Mouse (Mus musculus) kidney, postnatal 4 days (tissue): ENCODE measurements around the gene Gm5737.

ENCODE experiments used
- DNase-seq, 2 experiments: peaks; one replicate each; pipeline ENCODE4 v3.0.0; 2021; ENCODE audit warnings: mixed read lengths in 2 of 2

The Gm5737 gene

GRCm38 (mm10) chr7:120843037-120843621, 31.0 kb downstream of the Gm5737 start:
- DNase-seq, result peak; percentile 83 to 89

DNA sequence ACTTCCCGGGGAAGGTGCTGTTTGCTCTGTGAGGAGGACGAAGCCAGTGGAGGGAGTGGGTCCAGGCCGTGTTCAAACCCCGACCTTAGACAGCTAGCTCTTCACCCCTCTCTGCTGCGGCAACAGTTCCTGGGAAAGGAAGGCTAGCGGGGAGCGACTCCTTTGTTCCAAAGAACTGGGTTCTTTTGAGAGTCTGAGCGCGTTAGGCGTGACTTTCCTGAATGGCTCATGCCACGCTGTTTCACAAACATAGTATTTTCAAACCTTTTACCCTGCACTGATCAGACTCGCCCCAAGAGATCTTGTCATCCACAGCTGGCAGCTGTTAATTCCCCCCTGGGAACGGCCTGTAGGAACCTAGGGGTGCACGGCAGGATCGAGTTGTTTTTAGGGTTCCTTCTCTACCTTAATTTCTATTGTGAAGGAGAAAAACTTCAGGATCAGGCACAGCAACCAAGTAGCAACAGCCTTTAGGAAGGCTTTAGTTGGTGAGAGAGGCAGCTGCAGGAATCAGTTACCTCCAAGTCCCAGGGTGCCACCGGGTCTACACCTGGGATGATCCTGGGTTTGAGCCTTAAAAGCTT, 31.8 kb downstream of the Gm5737 start:
- peak; percentile 26 to 31 for DNase-seq

GRCm38 (mm10) chr7:120844689-120845088, 32.5 kb downstream of the Gm5737 start:
- no peak for DNase-seq

GRCm38 (mm10) chr7:120848831-120849512, 36.8 kb downstream of the Gm5737 start:
- no peak for DNase-seq

GRCm38 (mm10) chr7:120850165-120850564, 38.0 kb downstream of the Gm5737 start:
- DNase-seq, result no peak

- no peak for DNase-seq
Observed at GRCm38 (mm10) chr7:120859854-120860253, 47.7 kb downstream of the Gm5737 start.

DNA sequence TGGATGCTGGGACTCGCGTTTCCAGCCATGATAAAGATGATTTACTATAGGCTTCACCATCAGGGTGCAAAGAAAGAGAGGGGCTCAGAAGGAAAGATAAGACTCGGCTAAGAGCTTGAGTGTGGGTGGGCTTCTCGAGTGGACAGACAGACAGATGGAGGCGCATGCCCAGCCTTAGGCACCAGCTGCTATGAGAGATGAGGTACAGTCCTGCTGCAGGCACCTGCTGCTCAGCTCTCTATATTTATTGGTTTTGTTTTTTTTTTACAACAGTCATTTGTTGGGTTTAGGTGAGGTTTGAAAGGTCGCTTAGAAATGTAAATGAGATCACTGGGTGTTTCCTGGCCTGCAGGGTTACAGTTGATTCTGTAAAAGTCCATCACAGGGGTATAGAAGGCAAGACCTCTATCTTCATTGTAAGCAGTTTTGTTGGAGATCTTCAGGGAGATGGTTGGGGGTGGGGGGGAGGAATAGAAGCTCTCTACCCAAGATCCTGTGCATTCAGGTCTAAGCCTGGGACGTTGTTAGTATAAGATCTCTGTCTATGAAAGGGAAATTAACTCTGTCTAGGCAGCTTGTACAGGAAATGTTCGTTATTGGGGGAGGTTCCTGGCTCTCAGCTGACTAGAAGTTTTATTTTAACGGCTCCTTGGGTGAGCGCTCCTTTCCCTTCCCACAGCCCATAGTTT, 48.8 kb downstream of the Gm5737 start:
- DNase-seq, result no peak

DNA sequence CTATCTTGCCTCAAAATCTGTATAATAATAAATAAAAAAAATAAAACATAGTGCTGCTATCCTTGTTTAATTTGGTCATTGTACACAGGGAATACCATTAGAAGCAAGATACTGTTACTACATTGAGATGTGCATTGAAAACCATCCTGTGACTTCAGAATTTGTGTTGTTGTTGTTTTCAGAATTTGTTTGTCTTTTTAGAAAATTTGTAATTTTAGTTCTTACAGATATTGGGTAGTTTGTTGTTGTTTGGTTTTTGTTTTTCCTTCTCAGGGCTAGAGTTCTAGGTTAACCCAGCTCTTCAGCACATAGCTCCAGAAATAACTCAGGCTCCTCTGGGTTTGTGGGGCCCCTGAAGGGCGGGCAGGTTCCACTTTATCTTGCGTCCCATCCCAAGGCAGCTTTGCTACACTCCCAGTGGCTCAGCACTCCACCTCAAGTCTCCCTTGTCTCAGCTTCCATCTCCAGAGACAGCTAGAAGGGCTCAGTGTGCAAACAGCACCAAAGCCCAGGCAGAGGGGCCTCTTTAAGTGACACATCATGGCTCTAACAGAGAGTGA, 49.4 kb downstream of the Gm5737 start:
- DNase-seq, result no peak

DNA sequence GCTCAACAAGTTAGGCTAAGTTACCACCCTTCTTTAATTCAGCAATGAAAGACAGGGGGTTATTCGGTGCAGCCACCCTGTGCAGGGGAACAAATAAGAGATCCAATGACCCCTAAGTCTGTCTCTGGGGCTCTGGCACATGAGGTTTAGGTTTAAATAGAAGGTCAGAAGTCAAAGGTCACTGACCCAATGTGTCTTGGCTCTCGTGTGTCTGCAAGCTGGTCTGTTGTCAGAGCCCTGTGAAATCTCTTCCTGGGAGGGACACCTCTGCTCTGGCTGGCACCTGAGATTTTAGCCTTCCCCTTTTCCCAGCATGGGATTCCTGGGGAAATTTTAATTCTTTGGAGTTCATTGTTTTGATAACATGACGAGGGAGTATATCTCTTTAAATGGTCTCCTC, 50.0 kb downstream of the Gm5737 start:
- no peak for DNase-seq

DNA sequence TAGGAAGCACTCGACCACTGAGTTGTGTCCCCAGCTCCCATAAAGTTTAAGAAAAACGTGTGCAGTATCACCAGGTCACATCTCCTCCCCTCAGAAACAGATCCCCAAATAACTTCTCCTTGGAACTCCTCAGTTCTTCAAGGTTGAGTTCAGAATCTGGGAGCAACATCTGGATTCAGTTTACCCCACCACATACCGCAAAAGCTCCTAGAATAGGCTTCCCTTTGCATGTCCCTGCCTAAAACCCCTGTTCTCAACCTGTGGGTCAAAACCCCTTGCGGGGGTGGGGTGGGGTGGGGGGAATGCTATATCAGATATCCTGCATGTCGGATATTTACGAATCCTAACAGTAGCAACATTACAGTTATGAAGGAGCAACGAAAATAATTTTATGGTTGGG, 50.5 kb downstream of the Gm5737 start:
- no peak for DNase-seq

- DNase-seq, result no peak
Observed at GRCm38 (mm10) chr7:120863476-120863875, 51.3 kb downstream of the Gm5737 start.

DNA sequence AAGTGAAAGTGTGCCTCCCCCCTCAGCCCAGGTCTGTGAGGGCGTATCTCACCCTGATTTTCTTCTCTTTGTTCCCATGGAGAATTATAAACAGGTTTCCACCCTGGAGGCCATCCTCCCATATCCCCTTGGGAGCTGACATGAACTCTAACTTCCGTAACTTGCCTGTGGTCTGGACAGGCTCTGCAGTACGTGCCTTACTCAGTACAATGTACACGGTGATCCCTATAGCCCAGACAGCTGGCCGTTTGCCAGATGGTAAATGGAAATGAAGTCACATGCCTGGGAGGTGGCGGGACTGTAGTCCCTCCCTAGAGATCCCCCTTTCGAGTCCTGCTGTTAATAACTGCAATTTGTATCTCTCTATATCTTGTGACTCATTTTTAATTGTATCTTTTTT, 52.9 kb downstream of the Gm5737 start:
- peak; percentile 63 to 72 for DNase-seq

DNA sequence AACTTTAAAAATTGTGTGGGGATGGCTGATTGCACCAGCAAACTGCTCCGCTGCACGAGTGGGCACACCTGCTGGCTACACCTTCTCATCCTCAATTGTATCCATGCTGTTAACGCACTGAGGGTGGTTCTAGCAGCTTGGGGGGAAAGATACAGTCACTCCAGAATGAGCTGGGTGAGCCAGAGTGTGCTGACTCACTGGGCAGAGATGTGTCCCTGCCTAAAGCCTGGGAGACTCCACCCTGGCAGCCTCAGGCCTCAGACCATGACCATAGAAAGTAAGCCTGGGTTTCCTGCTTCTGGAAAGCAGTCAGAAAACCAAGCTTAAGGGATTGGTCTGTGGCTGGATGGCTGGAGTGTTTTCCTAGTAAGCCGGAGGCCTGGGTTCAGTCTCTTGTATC, 53.7 kb downstream of the Gm5737 start:
- peak; percentile 26 to 57 for DNase-seq

GRCm38 (mm10) chr7:120866684-120867083, 54.5 kb downstream of the Gm5737 start:
- no peak for DNase-seq

GRCm38 (mm10) chr7:120867720-120868119, 55.6 kb downstream of the Gm5737 start:
- no peak for DNase-seq

GRCm38 (mm10) chr7:120869883-120870282, 57.7 kb downstream of the Gm5737 start:
- DNase-seq, result no peak

DNA sequence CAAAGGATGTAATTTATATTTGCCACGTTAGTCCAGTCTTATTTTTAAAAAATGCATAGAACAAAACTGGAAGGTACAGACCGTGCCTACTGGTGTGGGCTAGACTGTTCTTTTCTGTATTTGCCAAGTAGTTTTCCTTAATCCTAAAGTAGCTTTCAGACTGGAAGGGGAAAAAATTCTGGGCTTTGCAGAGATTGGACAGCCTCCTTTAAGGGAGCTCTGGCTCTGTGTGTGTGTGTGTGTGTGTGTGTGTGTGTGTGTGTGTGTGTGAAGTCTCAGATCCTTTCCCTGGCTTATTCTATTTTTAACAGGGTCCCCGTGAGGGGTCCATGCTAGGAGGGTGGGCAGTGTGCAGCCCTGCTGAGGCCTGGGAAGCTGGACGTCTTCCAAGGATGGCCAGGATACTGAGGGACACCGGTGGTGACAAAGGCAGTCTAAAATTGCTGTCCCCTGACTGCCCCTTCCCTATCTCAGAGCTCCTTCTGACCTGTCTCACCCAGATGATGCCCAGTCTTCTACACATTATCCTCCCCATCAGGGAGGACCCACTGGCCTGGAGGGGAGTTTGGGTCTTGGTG, 58.4 kb downstream of the Gm5737 start:
- DNase-seq, result no peak

- DNase-seq, result peak in 1 of 2 experiments; percentile 23
Observed at GRCm38 (mm10) chr7:120873083-120873482, 60.9 kb downstream of the Gm5737 start.

DNA sequence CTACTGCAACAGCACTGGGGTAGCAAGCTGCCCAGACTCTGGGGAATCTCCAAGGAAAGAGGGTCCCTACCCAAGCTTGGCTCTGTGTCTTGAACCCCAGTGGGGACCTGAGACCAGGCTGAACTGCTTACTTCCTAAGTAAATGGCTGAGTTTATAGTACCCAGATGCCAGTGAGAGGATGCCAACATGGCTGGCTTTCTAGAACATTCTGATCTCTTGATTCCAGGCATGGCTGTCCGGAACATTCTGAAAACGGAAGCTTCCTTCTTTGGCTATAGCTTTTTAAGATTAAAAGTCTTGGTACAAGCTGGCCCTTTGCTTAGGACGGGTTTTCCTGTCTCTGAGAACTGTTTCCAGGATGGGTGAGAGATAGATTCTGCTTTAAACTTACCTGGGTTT, 61.9 kb downstream of the Gm5737 start:
- no peak for DNase-seq

GRCm38 (mm10) chr7:120874764-120875539, 62.8 kb downstream of the Gm5737 start:
- DNase-seq, result peak in 1 of 2 experiments; percentile 19

GRCm38 (mm10) chr7:120875540-120876388, 63.6 kb downstream of the Gm5737 start:
- DNase-seq, result no peak
